In genomic region chr2:24357642-24358041, GRCm38 (mm10) we compare ENCODE assay signal across 9 mouse cellular contexts. TPM values are rescaled to one million over a fixed set of nuclear protein-coding genes. Genes with fewer than 3 reads are reported as not detected.
DNase-seq lines count a peak whose midpoint lies in the region; ATAC-seq lines count a peak whose summit lies in the region.
"Had no signal": no experiment of that assay in that cellular context is flagged by ENCODE, and none has a peak within 500 bp of the region (broad histone marks: within the 10 kb centered on the region; RNA-seq: fewer than 3 reads in every experiment).

No protein-coding gene starts in this region.

- 6% methylated on average over 1 of the region's 1 CpGs for WGBS in kidney, embryonic 16.5 days
- WGBS in forebrain, embryonic 13.5 days: 8% methylated on average over 1 of the region's 1 CpGs

- no peaks in the 10 kb centered on the region for H3K27me3 ChIP-seq in kidney, embryonic 16.5 days (ENCODE audit: insufficient read depth, low read length)
- H3K27me3 ChIP-seq in forebrain, embryonic 13.5 days: no peaks in the 10 kb centered on the region

- no peak overlapping the region for H3K9ac ChIP-seq in kidney, embryonic 16.5 days (replicated peaks; ENCODE audit: low read length)
- H3K9ac ChIP-seq in forebrain, embryonic 13.5 days: no peak overlapping the region

- no peak overlapping the region for H3K27ac ChIP-seq in kidney, embryonic 16.5 days (ENCODE audit: low read length)
- H3K27ac ChIP-seq in forebrain, embryonic 13.5 days: no peak overlapping the region

- no peaks in the 10 kb centered on the region for H3K4me1 ChIP-seq in kidney, embryonic 16.5 days (ENCODE audit: insufficient read depth, low read length)
- no peaks in the 10 kb centered on the region for H3K4me1 ChIP-seq in forebrain, embryonic 13.5 days

- no peak overlapping the region for H3K4me2 ChIP-seq in kidney, embryonic 16.5 days (replicated peaks; ENCODE audit: low read depth, low read length)
- H3K4me2 ChIP-seq in forebrain, embryonic 13.5 days: no peak overlapping the region

- DNase-seq in adrenal gland, postnatal 10 days: peak; percentile 36
- no peak for DNase-seq in adrenal gland, postnatal 4 days (ENCODE audit: low spot score in 2 of 2)
- peak; percentile 5 for DNase-seq in kidney, adult 18-20 months
- peak; percentile 81 for DNase-seq in induced T-regulatory cell, adult 2 months (ENCODE audit: low read depth)
- DNase-seq in retina, embryonic 14.5 days (ENCODE audit: low spot score): peak; percentile 78

- no peak overlapping the region for H3K4me3 ChIP-seq in kidney, embryonic 16.5 days (ENCODE audit: low read length)
- H3K4me3 ChIP-seq in forebrain, embryonic 13.5 days: no peak overlapping the region

- ATAC-seq in kidney, embryonic 16.5 days (ENCODE audit: low FRiP score, low TSS enrichment): no peak
- peak; percentile 52 for ATAC-seq in CD4-positive, CD25-positive, alpha-beta regulatory T cell, adult 4 months
- ATAC-seq in forebrain, embryonic 13.5 days: no peak

- no peaks in the 10 kb centered on the region for H3K9me3 ChIP-seq in kidney, embryonic 16.5 days (ENCODE audit: low read length)
- H3K9me3 ChIP-seq in forebrain, embryonic 13.5 days (replicated peaks): no peaks in the 10 kb centered on the region

- no peaks in the 10 kb centered on the region for H3K36me3 ChIP-seq in kidney, embryonic 16.5 days (ENCODE audit: insufficient read depth, low read length)
- H3K36me3 ChIP-seq in forebrain, embryonic 13.5 days (ENCODE audit: poor library complexity, severe bottlenecking): no peaks in the 10 kb centered on the region

RNA-seq across cellular contexts. Expression of gene Psd4, which starts 9.7 kb away (rescaled TPM):
- 1 to 10 TPM; 4.2 to 6.7 TPM for total RNA-seq in adrenal gland, postnatal 10 days (2021)
- total RNA-seq in adrenal gland, postnatal 4 days (2021): 1 to 10 TPM; 1.6 to 3.1 TPM
- polyA plus RNA-seq in kidney, embryonic 16.5 days (2015; fragmentation: Nextera tagmentation; extraction: Ambion mirVana): 2.4 and 3.1 TPM in 2 replicates
- 100 to 1,000 TPM in 1 of 2 experiments, 10 to 100 TPM in 1; 86.5 to 142 TPM for polyA plus RNA-seq in CD4-positive, CD25-positive, alpha-beta regulatory T cell, adult 4 months (2017; shearing (Covaris generic))
- polyA plus RNA-seq in forebrain, embryonic 13.5 days (2015; fragmentation: Nextera tagmentation; extraction: Ambion mirVana): 0.23 and 0.40 TPM in 2 replicates

RNA-seq across cellular contexts. Expression of gene Il1rn, which starts 21.0 kb away (rescaled TPM):
- 1 to 10 TPM; 2.0 to 6.2 TPM for total RNA-seq in adrenal gland, postnatal 10 days (2021)
- total RNA-seq in adrenal gland, postnatal 4 days (2021): under 1 TPM; 0.28 to 0.99 TPM
- polyA plus RNA-seq in kidney, embryonic 16.5 days (2015; fragmentation: Nextera tagmentation; extraction: Ambion mirVana): 1.1 and 1.7 TPM in 2 replicates
- 1 to 10 TPM; 1.9 to 4.8 TPM for polyA plus RNA-seq in CD4-positive, CD25-positive, alpha-beta regulatory T cell, adult 4 months (2017; shearing (Covaris generic))
- polyA plus RNA-seq in forebrain, embryonic 13.5 days (2015; fragmentation: Nextera tagmentation; extraction: Ambion mirVana): not detected in 2 replicates
- polyA plus RNA-seq: cortical plate, adult 2 months had no signal

Comparison
In these comparisons a context has a peak if more than half of its experiments do, and no peak if none do; other contexts are left out.
1. DNase-seq: peak in adrenal gland, postnatal 10 days (single experiment), kidney, adult 18-20 months (single experiment), induced T-regulatory cell, adult 2 months (single experiment) and retina, embryonic 14.5 days (single experiment); none in adrenal gland, postnatal 4 days (0 of 2).
2. RNA of gene Psd4, which starts 9.7 kb away (polyA plus RNA-seq): 86.5 to 142 TPM in CD4-positive, CD25-positive, alpha-beta regulatory T cell, adult 4 months; 2.4 to 3.1 TPM in kidney, embryonic 16.5 days and 0.23 to 0.40 TPM in forebrain, embryonic 13.5 days; every median in the first group is over 10 times any median in the second.